Mouse (Mus musculus): ENCODE measurements at regions not wholly inside any gene's neighbourhood (a gene's known extent, or its start where the extent isn't known, plus 50 kb on each side); places are given as distances from the start of the nearest gene placed in this dataset.

GRCm38 (mm10) chr15:32095554-32095953, 81.5 kb upstream of the Tas2r119 start:
- no peaks in the 10 kb centered on the region for H3K4me1 ChIP-seq
- H3K27ac ChIP-seq (replicated peaks): no peak overlapping the region
- ATAC-seq (ENCODE audit: extremely low read depth, insufficient number of reproducible peaks, low FRiP score, low TSS enrichment): no peak
- no peaks in the 10 kb centered on the region for H3K27me3 ChIP-seq (replicated peaks)
- H3K9me3 ChIP-seq: no peaks in the 10 kb centered on the region
- whole genome bisulfite sequencing: 50% methylated on average over 1 of the region's 1 CpGs
- no peak overlapping the region for H3K4me3 ChIP-seq
- H3K9ac ChIP-seq: no peak overlapping the region
- H3K36me3 ChIP-seq: no peaks in the 10 kb centered on the region
- H3K4me2 ChIP-seq: no peak overlapping the region

GRCm38 (mm10) chr15:32110659-32111058, 66.4 kb upstream of the Tas2r119 start:
- ATAC-seq (ENCODE audit: extremely low read depth, insufficient number of reproducible peaks, low FRiP score, low TSS enrichment): no peak
- WGBS: 87% methylated on average over 2 of the region's 2 CpGs
- H3K4me1 ChIP-seq: no peaks in the 10 kb centered on the region
- no peak overlapping the region for H3K27ac ChIP-seq (replicated peaks)
- no peak overlapping the region for H3K4me2 ChIP-seq
- no peak overlapping the region for H3K9ac ChIP-seq
- H3K36me3 ChIP-seq: no peaks in the 10 kb centered on the region
- no peak overlapping the region for H3K4me3 ChIP-seq
- H3K27me3 ChIP-seq (replicated peaks): no peaks in the 10 kb centered on the region
- H3K9me3 ChIP-seq: no peaks in the 10 kb centered on the region

All from heart, embryonic 13.5 days (tissue).